Mouse (Mus musculus): Measurements from ENCODE around the gene Pga5.
A peak's percentile ranks its signal among the peaks of the same experiment; 100 is the strongest.

The Pga5 gene

DNA sequence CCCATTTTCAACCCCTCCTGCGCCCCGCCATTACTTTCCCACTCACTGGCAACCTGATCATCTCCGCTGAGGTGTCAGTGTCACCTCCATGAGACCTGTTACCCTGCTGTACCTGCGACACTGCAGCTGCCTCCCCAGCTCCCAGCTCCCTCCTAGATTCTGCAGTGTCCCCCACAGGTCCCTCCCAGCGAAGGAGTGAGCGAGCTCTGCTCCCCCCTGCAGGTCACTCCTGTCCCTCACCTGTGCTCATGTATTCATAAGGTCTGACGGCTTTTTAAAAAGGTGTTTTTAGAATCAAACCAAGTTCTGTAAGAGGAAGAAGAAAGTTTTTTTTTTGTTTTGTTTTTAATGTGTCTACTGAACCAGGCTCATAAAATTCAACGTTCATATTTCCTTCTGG is 24.3 kb upstream of the Pga5 start:
- no peak for DNase-seq (ENCODE audit: low spot score in 2 of 2)

DNA sequence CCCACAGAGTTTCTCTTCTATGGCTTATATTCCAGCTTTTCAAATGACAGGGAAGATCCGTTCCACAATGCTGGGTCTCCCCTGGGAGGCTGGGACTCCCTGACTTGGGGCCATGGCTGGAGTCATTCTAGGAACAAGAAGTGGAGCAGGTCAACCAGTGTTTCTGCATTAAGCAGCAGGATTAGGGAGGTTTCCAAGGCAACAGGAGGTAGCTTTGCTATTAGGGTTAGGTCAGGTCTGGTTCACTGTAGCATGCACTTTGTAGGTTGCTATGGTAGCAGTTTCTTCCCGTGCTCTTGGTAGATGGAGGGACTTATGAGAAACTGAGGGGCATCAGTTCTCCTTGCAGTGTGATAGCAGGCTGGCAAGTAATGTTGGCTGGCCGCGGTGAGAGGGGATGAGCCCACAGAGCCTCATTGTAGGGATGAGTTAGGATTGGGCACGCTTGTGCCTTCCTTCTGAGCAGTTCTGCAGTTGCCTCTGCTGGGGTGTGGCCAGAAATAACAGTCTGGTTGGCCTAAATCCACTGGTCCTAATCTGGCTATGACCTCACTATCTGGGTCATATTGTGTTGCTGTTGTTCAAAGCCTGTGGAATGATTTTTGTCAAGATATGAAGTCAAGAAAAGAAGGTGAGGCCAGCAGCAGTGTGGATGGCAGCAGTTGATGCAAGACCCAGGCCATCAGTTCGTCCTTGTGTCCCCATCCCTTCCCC is 23.3 kb upstream of the Pga5 start:
- DNase-seq (ENCODE audit: low spot score in 2 of 2) = no peak

DNA sequence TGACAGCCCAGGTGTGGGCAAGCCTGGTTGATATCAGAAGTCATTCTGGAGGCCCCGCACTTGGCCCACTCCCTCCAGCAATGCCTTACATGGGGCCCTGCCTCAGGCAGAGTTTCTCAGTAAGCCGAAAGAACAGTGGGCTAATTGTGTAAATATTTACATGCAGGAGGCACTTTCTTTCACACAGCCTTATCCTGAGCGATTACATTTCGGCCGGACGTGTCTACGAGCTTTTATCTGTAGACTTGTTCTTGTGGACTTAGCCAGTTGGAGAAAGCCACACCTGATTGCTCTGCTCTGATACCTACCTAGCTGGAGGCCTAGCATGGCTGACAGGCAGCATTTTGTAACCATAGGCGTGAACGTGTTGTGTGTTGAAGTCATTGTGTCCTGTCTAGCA is 22.0 kb upstream of the Pga5 start:
- no peak for DNase-seq (ENCODE audit: low spot score in 2 of 2)

DNA sequence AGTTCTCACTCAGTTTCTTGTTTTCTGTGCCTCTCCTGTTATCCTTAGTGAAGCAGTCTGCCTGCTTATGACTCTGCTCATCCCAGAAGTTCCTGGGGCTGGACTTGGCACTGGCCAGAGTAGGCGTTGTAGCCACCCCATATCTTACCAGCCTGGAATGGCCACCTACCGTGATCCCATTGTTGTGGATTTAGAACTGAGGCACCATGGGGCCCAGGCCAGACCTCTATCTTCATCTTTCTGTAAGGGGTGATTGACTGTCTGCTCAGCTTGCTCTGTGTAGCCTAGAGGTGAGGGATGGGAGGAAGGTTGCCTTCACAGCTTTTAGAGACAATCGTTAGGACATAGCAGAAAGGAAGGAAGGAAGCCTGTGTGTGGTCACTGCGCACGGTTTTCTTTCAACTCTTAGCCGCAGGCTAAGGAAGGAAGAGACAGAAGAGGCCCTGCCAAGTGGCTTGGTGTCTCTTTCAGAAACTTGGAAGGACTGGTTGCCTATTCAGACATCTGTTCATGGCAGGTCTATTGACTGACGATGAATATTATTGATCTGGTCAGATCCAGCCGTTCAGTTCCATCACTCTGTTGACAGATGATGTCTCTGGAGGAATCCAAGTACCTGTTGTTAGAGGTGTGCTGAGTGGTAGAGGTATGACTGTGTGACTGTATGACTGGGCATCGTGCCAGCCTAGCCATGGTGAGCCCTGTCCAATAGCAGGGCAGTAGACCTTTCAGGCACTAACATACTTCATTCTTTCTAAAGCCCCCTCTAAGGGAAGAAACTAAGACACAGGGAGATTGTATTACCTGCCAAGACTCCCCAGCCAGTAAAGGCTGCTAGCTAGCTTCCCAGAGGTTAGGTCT is 20.5 kb upstream of the Pga5 start:
- no peak for DNase-seq (ENCODE audit: low spot score in 2 of 2)

DNA sequence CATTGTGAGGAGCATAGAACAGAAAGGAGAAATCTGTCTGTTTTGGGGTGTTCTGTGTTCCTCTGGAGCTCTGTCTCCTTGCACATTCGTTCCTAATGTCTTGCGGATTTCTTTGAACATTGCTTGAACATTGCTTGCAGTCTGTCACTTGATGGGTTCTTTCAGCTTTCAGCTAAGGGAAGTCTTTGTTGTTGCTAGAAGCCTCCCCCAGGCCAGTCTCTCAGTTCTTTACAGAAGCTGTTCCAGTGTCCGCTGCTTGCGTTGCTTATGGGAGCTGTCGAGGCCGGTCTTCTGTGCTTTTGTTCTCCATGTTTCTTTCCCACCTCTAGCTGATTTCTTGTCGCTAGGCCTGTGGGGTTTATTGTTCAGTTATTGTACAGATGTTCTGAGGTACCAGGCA is 17.9 kb upstream of the Pga5 start:
- no peak for DNase-seq (ENCODE audit: low spot score in 2 of 2)

DNA sequence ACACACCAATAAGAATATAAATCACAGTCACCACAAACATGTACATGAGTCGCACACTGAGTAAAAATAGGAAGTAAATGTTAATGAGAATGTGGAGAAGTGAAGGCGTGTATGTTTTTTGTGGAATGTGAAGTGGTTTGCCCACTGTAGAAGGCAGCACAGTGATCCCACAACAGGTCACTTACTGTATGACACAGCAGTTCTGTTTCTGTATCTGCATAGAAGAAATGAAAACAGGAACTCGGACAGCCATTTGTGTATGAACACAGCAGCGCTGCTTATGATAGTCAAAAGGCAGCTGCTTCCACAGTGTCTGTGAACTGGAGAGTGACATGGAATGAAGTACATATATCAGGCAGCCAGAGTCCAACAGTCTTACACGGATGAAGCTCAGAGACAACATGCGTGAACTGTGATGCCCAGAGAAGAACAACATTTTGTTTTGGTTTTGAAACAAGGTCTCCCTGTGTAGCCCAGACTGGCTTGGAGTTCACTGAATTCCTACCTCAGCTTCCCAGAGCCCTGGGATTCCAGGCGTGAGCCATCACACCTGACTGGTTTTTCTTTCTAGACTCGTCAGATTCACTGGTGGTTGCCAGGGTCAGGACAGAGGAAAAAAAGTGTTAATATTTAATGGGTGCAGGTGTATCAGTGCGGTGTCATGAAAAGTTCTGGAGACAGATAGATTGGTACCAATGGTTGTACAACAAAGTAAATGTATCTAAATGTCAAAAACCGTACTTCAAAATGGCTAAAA is 16.2 kb upstream of the Pga5 start:
- no peak for DNase-seq (ENCODE audit: low spot score in 2 of 2)

DNA sequence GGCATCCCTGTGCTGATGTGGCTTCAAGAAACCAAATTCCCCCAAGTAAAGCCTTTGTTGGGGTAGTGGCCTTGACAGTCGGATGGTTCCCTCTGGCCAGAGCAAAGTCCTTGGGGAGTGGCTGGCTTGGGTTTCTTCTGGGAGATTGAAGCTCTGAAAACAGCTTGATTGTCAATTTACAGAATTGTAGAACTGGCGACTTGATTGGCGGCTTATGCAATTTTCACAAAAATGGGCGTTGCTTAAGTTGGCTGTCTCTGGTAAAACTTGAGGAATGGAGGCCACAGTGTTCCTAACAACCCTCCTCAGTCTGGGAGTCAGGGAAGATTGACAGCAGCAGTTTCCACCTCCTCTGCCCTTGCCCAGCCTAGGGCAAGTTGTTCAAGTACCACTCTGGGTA is 14.5 kb upstream of the Pga5 start:
- DNase-seq (ENCODE audit: low spot score in 2 of 2) = no peak

DNA sequence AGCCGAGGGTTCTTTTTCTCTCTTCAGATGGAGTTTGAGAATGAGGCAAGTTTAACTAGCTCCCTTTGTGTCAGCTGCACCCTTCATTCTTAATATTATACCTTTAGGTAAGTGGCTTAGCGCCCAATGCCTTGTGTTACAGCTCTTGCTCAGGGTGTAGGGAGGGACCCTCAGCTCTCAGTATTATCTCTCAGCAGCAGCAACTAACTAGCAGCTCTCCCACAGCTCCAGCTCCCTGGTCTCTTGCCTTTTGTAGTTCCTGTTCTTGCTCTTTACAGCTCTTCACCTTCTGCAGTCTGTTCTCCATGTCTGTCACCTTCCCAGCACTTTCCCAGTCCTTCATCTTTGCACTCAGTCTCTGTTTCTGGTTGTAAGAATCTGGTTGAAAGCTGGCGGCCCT is 13.8 kb upstream of the Pga5 start:
- DNase-seq (ENCODE audit: low spot score in 2 of 2) = no peak

DNA sequence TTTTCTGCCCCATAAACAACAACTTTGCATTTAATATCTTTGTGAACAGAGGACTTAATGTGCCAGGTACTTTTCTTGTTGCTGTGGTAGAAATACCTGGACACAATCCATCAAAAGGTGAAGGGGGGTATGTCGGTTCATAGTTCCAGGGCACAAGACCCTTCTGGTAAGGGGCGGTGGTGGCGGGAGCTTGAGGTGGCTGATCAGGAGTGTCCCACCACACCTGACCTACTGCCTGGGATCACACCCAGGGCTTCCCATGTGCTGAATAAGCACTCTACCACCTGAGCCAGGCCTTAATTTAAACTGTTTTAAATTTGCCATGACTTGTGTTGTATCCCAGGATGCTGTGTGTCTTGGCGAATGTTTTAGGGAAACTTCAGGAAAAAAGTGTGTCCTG is 13.2 kb upstream of the Pga5 start:
- no peak for DNase-seq (ENCODE audit: low spot score in 2 of 2)

DNA sequence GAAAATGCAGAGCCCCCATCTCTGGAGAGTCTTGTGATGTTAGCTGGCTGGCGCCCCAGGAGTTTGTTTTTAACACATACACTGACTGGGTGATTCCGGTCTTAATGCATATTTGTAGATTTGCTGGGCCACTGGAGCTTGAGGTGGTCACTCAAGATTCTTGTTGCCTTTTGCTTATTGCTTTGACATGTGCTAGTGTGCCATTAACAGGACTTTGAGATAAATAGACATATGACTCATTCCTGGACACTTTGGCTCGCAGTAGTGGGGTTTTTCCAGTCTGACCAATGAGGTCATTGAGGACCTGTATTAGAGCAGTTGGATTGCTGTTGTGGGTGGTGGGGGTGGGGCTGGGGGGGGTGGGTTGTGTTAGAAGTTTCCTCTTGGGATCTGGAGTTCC is 12.5 kb upstream of the Pga5 start:
- DNase-seq (ENCODE audit: low spot score in 2 of 2) = no peak

DNA sequence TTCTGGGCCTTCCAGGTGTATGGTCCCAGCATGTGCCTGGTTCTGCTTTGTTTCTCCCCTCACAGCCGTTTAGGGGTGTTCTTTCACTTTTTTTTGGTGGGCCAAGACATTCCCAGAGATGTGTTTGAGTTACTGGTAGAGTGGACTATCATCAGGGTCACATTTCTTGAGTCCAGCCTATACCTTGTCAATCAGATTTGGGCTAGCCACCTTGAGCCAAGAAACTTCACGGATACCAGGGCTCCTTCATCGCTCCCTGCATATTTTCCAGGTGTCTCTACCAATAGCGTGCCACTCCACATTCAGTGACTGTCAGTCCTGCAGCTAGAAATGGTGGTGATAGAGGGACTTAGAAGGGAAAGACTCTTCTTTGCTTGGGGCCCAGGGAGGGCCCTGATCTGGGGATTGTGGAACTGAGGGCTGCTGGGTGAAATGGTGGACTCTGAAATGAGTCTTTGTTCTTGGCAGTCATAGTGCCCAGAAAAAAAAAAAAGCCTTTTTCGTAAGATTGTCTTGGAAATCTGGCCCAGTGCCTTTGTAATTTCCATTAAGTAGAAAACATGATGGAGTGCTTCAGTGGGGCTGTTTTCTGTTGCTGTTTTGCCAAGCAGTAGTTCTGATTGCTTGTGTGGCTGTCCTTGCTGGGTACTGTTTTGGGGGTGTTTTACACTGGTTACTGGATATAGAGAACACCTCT is 11.7 kb upstream of the Pga5 start:
- no peak for DNase-seq (ENCODE audit: low spot score in 2 of 2)

DNA sequence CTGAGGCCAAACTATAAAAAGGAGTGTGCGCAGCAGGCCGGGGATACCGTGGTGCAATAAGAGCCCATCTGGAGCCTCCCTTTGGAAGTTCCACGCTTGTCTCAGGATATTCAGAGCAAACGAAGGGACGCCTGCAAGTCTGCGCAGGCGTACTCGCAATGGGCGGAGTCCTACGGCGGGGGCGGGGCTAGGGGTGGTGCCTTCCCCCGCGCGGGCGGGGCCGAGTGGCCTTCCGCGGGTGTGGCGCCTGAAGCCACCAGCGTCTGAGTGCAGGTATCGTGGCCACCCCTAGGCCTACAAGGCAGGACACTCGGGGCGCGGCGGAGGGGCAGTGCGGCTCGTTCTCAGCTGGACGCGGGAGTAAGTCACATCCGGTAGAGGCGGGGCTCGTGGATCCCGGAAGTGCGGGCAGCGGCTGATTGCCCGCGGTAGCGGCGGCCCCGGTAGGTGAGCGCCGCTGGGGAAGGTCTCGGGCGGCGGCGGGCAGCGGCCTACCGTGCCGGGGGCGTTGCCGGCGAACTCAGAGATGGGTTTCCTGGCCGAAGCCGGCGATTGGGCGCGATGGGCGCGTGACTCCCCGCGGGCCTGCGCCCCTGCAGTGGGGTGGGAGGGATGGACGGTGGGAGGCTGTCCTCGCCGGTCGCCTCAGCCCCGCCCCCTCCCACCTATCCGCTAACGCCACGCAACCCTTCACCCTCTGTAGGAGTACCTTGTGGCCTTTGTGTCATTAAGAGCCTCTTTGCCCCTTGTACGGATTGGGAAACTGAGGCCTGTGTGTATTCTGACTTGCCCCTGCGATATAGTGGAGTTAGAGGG is 10.9 kb upstream of the Pga5 start, which contains the start of gene Vps37c:
Gene Vps37c, plus strand, starts transcription at position 199 of the 816 bp plus-strand sequence.
- peak; percentile 94 to 96 for DNase-seq (ENCODE audit: low spot score in 2 of 2)

DNA sequence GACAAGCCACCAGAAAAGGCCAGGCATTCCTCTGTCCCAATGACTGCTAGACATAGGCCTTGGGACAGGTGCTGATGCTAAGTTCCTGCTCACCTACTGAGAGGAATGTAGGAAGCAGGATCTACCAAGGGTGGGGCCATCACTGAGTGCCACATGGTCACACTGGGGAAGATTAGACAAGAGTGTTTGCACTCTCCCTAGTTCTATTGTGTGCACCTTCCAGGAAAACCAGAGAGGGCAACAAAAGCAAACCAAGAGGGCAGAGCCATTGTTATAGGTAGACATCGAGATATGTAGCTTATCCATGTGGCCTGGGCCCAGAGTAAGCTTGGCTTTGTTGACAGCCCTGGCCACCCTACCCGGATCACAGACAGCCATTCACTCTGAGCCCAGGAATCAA is 7.9 kb upstream of the Pga5 start:
- no peak for DNase-seq (ENCODE audit: low spot score in 2 of 2)

DNA sequence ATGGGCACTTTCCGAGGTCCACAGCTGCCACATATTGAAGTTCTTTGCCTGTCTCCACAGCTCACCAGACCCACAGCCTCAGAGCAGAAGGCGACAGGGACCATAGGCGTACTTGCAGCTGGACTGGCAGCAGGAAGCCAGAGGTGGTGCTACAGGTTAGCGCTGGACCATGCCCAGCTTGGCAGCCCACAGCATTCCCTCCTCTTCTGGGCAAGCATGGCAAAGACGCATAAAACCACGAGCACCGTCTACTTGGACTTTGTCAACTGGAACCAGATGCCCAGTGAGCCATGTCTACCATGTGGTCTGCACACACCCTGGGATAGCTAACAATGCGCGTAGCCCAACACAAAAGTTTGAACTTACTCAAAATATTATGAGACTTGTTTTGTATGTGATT is 7.2 kb upstream of the Pga5 start:
- no peak for DNase-seq (ENCODE audit: low spot score in 2 of 2)

DNA sequence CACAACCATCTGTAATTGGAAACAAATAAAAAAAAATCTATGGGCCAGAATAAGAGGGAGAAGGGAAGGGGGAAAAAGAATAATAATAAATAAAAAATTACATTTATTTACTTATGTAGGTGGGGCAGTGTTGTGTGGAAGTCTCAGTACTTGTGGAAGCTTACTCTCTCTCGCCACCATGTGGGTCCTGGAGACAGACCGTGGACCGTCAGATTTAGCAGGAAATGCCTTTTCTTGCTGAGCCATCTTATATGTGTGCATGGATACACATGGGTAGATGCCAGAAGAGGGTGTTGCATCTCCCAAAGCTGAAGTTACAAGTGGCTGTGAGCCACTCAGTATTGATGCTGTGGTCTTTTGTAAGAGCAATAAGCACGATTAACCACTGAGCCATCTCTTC is 3.7 kb upstream of the Pga5 start:
- DNase-seq (ENCODE audit: low spot score in 2 of 2) = no peak

DNA sequence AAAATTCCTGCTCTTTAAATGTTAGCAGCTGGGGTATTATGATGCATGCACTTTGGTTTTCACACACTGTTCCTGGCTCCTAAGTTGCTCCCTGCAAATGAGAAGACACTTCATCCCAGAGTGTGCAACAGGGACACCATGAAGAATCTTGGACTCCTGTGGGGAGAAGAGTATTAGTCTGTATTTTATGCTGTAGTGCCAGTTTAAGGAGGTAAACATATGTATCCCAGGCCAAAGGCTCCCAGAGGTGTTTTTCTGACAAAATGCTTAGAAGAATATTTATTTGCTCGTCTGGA is 849 bp upstream of the Pga5 start:
- no peak for DNase-seq (ENCODE audit: low spot score in 2 of 2)

DNA sequence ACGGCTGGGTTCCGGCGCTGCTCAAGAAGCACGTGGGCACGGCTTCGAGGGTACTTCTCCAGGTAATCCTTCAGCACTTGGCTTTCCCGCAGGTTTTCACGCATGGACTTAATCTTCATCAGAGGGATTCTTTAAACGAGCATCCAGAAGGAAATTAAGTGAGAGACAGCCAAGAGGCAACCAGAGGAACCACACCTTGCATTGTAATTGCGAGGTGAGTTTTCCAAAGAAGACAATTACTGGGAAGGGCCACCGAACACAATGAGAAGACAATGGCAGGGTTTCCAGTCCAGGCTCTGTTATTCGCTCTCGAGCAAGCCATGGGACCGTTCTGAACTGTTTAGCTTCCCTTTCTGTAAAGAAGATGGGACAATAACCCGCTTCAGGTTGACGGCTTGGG is 1.2 kb downstream of the Pga5 start:
- DNase-seq (ENCODE audit: low spot score in 2 of 2) = no peak

DNA sequence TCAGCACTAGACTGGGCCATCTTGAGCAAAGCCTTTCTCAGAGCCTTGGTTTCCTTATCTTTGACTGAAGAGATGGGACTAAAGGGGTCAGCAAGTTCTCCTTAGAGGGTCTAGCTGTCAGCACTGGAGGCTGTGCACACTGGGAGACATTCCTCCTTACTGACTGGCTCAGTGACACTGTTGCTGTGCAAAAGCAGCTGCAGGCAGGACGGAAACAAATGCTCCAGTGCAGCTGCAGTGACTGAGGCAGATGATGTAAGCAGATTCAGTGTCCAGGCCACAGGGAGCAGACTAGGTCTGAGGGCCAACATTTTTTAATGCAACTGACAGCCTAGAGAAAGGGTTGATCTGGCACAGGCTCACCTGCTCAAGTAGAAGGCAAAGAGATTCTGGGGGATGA is 4.6 kb downstream of the Pga5 start:
- no peak for DNase-seq (ENCODE audit: low spot score in 2 of 2)

DNA sequence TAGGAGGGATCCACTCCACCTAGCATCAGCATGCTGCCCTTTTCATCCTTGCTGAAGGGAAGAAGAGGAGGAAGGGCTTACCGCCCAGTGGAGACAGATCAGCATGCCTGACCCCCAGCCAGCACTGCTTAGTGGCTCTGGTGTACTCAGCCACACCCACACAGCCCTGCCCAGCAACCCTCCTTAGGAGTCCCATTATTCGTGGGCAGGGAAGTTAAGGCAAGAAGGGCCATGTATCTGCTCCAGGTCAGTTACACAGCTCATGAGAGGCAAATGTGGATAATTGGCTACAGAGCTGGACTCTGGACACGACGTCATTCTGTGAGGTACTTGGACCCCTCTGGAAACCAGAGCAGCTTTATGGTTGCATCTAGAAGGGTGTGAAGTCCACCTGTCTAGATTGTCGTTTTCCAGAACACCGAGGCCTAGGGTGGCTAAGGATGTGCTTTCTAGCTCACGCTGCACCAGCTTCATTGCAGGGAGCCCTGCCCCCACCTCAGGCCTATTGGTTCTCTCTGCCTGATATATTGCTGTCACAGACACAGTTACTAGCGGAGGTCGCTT is 5.9 kb downstream of the Pga5 start:
- no peak for DNase-seq (ENCODE audit: low spot score in 2 of 2)

DNA sequence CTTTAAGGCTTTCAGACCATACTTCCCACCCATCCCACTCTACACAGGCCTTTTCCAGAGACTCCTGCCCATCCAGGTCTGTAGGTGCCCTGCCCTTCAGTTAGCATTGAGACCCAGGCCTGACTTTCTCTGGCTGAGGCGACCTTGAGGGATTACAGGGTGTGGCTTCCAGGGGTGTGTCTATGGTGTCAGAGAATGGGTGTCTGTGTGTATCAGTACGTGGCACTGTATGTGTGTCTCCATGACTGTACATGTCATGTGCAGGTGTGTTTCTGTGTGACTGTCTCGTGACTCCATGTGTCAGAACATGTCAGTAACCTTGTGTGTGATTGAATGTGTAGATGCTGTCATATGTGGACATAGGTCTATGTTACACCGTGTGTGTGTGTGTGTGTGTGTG is 6.6 kb downstream of the Pga5 start:
- no peak for DNase-seq (ENCODE audit: low spot score in 2 of 2)

DNA sequence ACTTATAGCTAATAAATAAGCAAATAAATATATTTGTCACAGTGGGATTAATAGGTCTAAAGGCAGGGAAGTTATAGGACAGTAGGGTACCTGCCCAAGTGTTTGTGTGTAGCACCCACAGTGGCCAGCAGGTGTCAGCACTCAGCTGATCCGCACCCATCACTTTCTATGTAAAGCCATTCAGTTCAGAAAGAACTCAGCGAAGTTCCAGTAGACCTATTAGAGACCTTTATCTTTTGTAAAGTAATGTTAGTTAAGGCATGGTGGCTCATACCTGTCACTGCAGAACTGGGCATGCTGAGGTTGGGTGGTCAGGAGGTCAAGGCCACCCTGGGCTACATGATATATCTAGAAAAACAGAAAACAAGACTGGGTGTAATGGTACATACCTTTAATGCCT is 12.4 kb downstream of the Pga5 start:
- DNase-seq (ENCODE audit: low spot score in 2 of 2) = peak; percentile 55 to 73
